Mouse (Mus musculus) cerebellum, adult 2 months (tissue): ENCODE results near the gene Cpsf6.

Source experiments
- CTCF ChIP-seq: fragments of 200-500 bp; IDR thresholded peaks from 2 replicates; pipeline ENCODE4 v1.5.1; 2011; ENCODE audit warnings: low read depth, mild to moderate bottlenecking, control low read depth, low read length, moderate library complexity, borderline replicate concordance; ENCODE audit not compliant: insufficient read depth
- POLR2A ChIP-seq: fragments of 200-500 bp; IDR thresholded peaks from 2 replicates; pipeline ENCODE4 v1.6.1; 2011; ENCODE audit warnings: low read length, control low read depth, borderline replicate concordance; ENCODE audit not compliant: insufficient read depth

DNA sequence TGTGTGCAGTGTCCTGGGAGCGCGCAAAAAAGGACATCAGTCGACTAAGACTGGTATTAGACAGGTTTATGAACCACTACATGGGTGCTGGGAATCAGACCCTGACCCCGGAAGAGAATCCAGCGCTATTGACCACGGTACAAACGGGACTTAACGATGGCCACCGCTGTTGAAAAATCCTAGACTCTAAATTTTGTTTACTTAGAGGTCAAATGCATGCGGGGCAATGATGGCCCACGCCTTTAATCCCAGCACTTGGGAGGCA is 1.6 kb downstream of the Cpsf6 start:
- no peak for TF ChIP-seq CTCF
- TF ChIP-seq POLR2A = no peak
